Mouse (Mus musculus) neural tube, embryonic 14.5 days (tissue): Measurements from ENCODE around the gene Tmc7. TPM values are rescaled to one million over a fixed set of nuclear protein-coding genes. Genes with fewer than 3 reads are reported as not detected.

Experiments used
- ATAC-seq: fragments of 200-750 bp; cut with Nextera tagmentation; 2 replicates; pipeline ENCODE4 v1.8.0; 2017; ENCODE audit warnings: low read depth, mild to moderate bottlenecking, moderate TSS enrichment, moderate library complexity
- H3K27ac ChIP-seq: fragments of 300-500 bp; sonication (generic); 2 replicates; pipeline ENCODE4 v1.5.1; 2014; ENCODE audit warnings: low read depth, mild to moderate bottlenecking, control low read depth, low read length, moderate library complexity, mixed read lengths
- H3K27me3 ChIP-seq: fragments of 300-500 bp; sonication (generic); 2 replicates; pipeline ENCODE4 v1.6.1; 2014; ENCODE audit warnings: low read length; ENCODE audit not compliant: control insufficient read depth, insufficient read depth
- H3K36me3 ChIP-seq: fragments of 300-500 bp; sonication (generic); 2 replicates; pipeline ENCODE4 v1.6.1; 2014; ENCODE audit warnings: low read length, mixed read lengths; ENCODE audit not compliant: control insufficient read depth, insufficient read depth
- H3K4me1 ChIP-seq: fragments of 300-500 bp; sonication (generic); 2 replicates; pipeline ENCODE4 v1.6.1; 2014; ENCODE audit warnings: low read length; ENCODE audit not compliant: control insufficient read depth, insufficient read depth
- H3K4me2 ChIP-seq: fragments of 300-500 bp; sonication (generic); 2 replicates; pipeline ENCODE4 v1.6.1; 2014; ENCODE audit warnings: mild to moderate bottlenecking, low read depth, low read length, control low read depth
- H3K4me3 ChIP-seq: fragments of 300-500 bp; sonication (generic); 2 replicates; pipeline ENCODE4 v1.5.1; 2014; ENCODE audit warnings: low read depth, low read length, control low read depth, mixed read lengths
- H3K9ac ChIP-seq: fragments of 300-500 bp; sonication (generic); replicated peaks from 2 replicates; pipeline ENCODE4 v1.6.1; 2014; ENCODE audit warnings: low read depth, mild to moderate bottlenecking, control low read depth, low read length, mixed read lengths
- H3K9me3 ChIP-seq: fragments of 300-500 bp; sonication (generic); 2 replicates; pipeline ENCODE4 v1.6.1; 2016; ENCODE audit warnings: low read length; ENCODE audit not compliant: control insufficient read depth
- WGBS: fragments of 180-500 bp; shearing (Covaris S2); extraction: QIAGEN DNeasy Blood & Tissue Kit; methylation state at CpG from one replicate; pipeline ENCODE4 v1.1.7; 2014; 5-methylcytosine and 5-hydroxymethylcytosine counted together
- polyA plus RNA-seq: library from polyadenylated mRNA; unstranded; fragments of >200 nt; fragmentation: Nextera tagmentation; extraction: Ambion mirVana; gene quantifications from 2 replicates; pipeline ENCODE4 v1.2.1, GENCODE M21; 2014

The Tmc7 gene
- polyA plus RNA-seq, 1 experiment from 2014 or later: 7.7 TPM

- Histone ChIP-seq H3K9me3 (no peaks in the 10 kb centered on the region), H3K4me3 (no peak overlapping the region), H3K36me3 (no peaks in the 10 kb centered on the region), H3K9ac (no peak overlapping the region), H3K27ac (no peak overlapping the region), H3K27me3 (peaks cover 20% of the 10 kb centered on the region), H3K4me1 (0 out of 2 replicates have a peak, but pooled peaks cover 4% of the 10 kb centered on the region), H3K4me2 (no peak overlapping the region)
- ATAC-seq: no peak
- 26% methylated on average over 8 of the region's 8 CpGs for WGBS
Measured at GRCm38 (mm10) chr7:118488060-118488664, 96.4 kb downstream of the Tmc7 start.

DNA sequence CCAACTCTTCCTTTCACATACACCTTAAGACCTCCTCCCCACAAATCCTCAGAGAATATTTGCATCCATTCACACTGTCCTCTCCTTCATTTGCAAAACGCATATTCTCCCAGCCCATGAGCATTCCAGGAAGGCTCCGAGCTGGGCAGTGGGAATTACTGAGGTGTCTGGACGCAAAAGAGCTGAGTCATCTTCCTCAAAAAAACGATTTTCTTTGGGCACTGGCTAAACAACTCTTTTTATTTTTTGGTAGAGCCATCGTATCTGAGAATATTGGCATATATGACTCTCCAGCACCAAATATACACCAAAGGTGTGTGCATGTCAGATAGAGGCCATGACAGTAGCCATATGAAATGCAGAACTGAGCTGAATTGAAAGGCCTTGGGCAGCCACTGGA, 97.6 kb downstream of the Tmc7 start:
- Histone ChIP-seq H3K36me3 (no peaks in the 10 kb centered on the region), H3K27ac (no peak overlapping the region), H3K4me1 (0 out of 2 replicates have a peak, but pooled peaks cover 4% of the 10 kb centered on the region), H3K4me2 (no peak overlapping the region), H3K9me3 (no peaks in the 10 kb centered on the region), H3K9ac (no peak overlapping the region), H3K27me3 (peaks cover 19% of the 10 kb centered on the region), H3K4me3 (no peak overlapping the region)
- WGBS: 59% methylated on average over 5 of the region's 5 CpGs
- no peak for ATAC-seq

Other genes with a start within 250 kb of the Tmc7 start
- gene Syt17, start 136.5 kb downstream of the Tmc7 start, polyA plus RNA-seq: 14.8 and 18.3 TPM in 2 replicates
- gene Itpripl2, start 92.8 kb downstream of the Tmc7 start, polyA plus RNA-seq: 0.29 and 0.93 TPM in 2 replicates
- gene Coq7, start 51.4 kb downstream of the Tmc7 start, polyA plus RNA-seq: 113 and 127 TPM in 2 replicates
- gene Tmc5, start 12.6 kb upstream of the Tmc7 start, polyA plus RNA-seq: 0.19 and 0.45 TPM in 2 replicates
- gene Gde1, start 121.0 kb upstream of the Tmc7 start, polyA plus RNA-seq: 248 and 255 TPM in 2 replicates
- 19.6 and 20.9 TPM in 2 replicates for gene Ccp110, start 127.8 kb upstream of the Tmc7 start, polyA plus RNA-seq
- 88.8 and 107 TPM in 2 replicates for gene Vps35l, start 155.5 kb upstream of the Tmc7 start, polyA plus RNA-seq